Mouse (Mus musculus): ENCODE data around the gene Btbd35f27.
"Not testable (repeated sequence)": the region's sequence is repeated elsewhere in the genome, so short reads cannot be mapped to it uniquely, and the experiment has no call there.

Gene Btbd35f27

GRCm38 (mm10) chrX:4951835-4952234 is at the start of gene Btbd35f27:
Gene Btbd35f27, plus strand, starts transcription at chrX:4952135.
- not testable (repeated sequence) for DNase-seq (ENCODE audit: low spot score in 2 of 2)
